8 mouse cellular contexts compared by ENCODE assay signal in the genomic region with DNA sequence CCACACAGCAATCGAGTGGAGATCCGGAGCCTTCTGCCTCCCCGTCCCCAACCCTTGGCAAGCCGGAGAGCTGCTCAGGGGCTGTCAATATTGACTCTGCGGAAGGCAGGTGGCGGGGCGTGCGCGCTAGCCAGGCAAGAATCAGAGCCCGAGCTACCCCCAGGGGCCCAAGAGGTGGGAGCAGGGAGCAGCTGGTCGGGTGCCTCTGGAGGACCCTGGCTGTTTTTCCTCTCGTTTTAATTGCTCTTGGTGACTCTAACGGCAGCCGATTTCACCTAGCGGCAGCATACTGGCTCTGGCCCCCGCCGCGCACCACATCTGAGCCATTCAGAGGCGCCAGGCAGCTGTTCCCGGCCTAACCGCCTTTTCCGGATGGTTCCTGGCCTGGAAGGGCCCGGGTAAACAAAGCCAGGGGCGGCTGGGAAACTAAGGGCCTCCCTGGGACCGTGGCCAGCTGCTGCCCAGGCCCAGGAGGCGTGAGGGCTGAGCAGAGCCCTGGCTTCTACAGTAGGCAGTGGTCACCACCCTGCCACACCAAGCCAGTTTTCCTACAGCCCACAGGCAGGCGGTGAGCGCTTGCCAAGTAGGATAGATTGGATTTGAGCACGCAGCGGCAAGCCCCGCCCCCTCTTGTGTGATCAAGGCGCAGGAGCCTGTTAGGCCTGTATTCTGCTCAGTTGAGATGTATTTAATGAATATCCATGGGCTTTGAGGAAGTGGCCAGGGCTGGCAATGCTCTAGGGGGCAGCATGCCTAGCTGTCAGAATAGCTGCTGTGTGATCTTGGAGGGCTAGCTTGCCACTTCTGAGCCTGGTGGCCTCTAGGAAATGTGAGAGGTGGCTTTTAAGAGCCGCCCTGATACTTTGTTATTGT.
DNase-seq lines count a peak whose midpoint lies in the region; ATAC-seq and TF ChIP-seq lines count a peak whose summit lies in the region.

No protein-coding gene starts in this region.

- H3K27me3 ChIP-seq in forebrain, embryonic 15.5 days = no peaks in the 10 kb centered on the region

- H3K27ac ChIP-seq in ES-E14 (ENCODE audit: insufficient read depth, low read depth, low read length, poor library complexity, severe bottlenecking) = no peak overlapping the region
- H3K27ac ChIP-seq in brown adipose tissue, adult 24 weeks (replicated peaks; ENCODE audit: low read depth, low read length) = peak overlapping the region; percentile 71
- H3K27ac ChIP-seq in forebrain, embryonic 15.5 days (replicated peaks) = peak overlapping the region; percentile 98

- no peaks in the 10 kb centered on the region for H3K36me3 ChIP-seq in ES-E14 (ENCODE audit: control insufficient read depth, insufficient read depth, low read length, poor library complexity, severe bottlenecking)
- H3K36me3 ChIP-seq in forebrain, embryonic 15.5 days = no peaks in the 10 kb centered on the region

- H3K4me3 ChIP-seq in ES-E14 (ENCODE audit: insufficient read depth in 1 of 2, low read depth in 1 of 2, low read length in 2 of 2, poor library complexity in 1 of 2, severe bottlenecking in 1 of 2) = peak overlapping the region; percentile 50 to 56
- H3K4me3 ChIP-seq in brown adipose tissue, adult 24 weeks (ENCODE audit: insufficient read depth, low read depth, low read length) = peak overlapping the region; percentile 19
- H3K4me3 ChIP-seq in forebrain, embryonic 15.5 days = no peak overlapping the region

- H3K4me2 ChIP-seq in forebrain, embryonic 15.5 days (replicated peaks) = peak overlapping the region; percentile 33

- intact Hi-C loops in heart, postnatal 36 days (cut with DNase I) = loop anchor here (2.0 to 5.0 kb wide), 3 partner anchors 34 to 118 kb away; no protein-coding TSS in a partner anchor

- H3K9ac ChIP-seq in ES-E14 (ENCODE audit: insufficient read depth, low read depth, low read length, poor library complexity, severe bottlenecking) = peak overlapping the region; percentile 66; the same call in 1 of the 2 replicates
- H3K9ac ChIP-seq in forebrain, embryonic 15.5 days (replicated peaks) = peak overlapping the region; percentile 43

- peaks cover 5 to 18% of the 10 kb centered on the region in 2 experiments; a peak in 2 of 4 replicates for H3K4me1 ChIP-seq in ES-E14 (ENCODE audit: control insufficient read depth in 2 of 2, insufficient read depth in 2 of 2, low read length in 2 of 2, poor library complexity in 1 of 2)
- H3K4me1 ChIP-seq in brown adipose tissue, adult 24 weeks (ENCODE audit: control insufficient read depth, insufficient read depth, insufficient read length, low read length) = peaks cover 21% of the 10 kb centered on the region
- H3K4me1 ChIP-seq in forebrain, embryonic 15.5 days = peaks cover 77% of the 10 kb centered on the region

- WGBS in forebrain, embryonic 15.5 days = 2% methylated on average over 33 of the region's 33 CpGs

- in situ Hi-C loops in ES-E14 (cut with MboI; ENCODE audit: low sequenced_read_pairs in 2 of 2, unreplicated experiment in 2 of 2) = no loop called here

- no peaks in the 10 kb centered on the region for H3K9me3 ChIP-seq in ES-E14 (ENCODE audit: control insufficient read depth, insufficient read depth, low read depth, low read length)
- H3K9me3 ChIP-seq in forebrain, embryonic 15.5 days = no peaks in the 10 kb centered on the region

- ATAC-seq in forebrain, embryonic 15.5 days (replicated peaks) = peak; percentile 85

- peak; percentile 58 for DNase-seq in ES-E14 (ENCODE audit: low read depth, low spot score)
- peak; percentile 74 to 82 for DNase-seq in heart, postnatal 36 days
- peak; percentile 63 to 68 for DNase-seq in layer of hippocampus, adult 8-10 months (ENCODE audit: low spot score in 2 of 2)
- peak; percentile 85 for DNase-seq in lung, postnatal 14 days
- DNase-seq in retina, postnatal 7 days (ENCODE audit: low read depth, low spot score) = peak; percentile 57
- peak; percentile 82 to 88 for DNase-seq in urinary bladder, postnatal 36 days (ENCODE audit: low spot score in 2 of 2)

TF ChIP-seq in ES-E14, 5 proteins besides CTCF, POLR2A, EP300 and RAD21:
- TF ChIP-seq ZNF384 (IDR thresholded peaks at IDR 0.05; ENCODE audit: low read depth, low read length) (no peak), CHD2 (IDR thresholded peaks at IDR 0.05; ENCODE audit: low read depth, low read length) (no peak)
